Mouse (Mus musculus) liver, adult 2 months (tissue): ENCODE data around the gene Flcn.

Experiments
- CTCF ChIP-seq: fragments of 200-500 bp; IDR thresholded peaks from 2 replicates; pipeline ENCODE4 v1.5.1; 2011; ENCODE audit warnings: low read depth, low read length, control low read depth
- POLR2A ChIP-seq: fragments of 200-500 bp; IDR thresholded peaks from 2 replicates; pipeline ENCODE4 v1.6.1; 2011; ENCODE audit warnings: low read length, control low read depth; ENCODE audit not compliant: insufficient read depth; ENCODE audit errors: extremely low read depth

DNA sequence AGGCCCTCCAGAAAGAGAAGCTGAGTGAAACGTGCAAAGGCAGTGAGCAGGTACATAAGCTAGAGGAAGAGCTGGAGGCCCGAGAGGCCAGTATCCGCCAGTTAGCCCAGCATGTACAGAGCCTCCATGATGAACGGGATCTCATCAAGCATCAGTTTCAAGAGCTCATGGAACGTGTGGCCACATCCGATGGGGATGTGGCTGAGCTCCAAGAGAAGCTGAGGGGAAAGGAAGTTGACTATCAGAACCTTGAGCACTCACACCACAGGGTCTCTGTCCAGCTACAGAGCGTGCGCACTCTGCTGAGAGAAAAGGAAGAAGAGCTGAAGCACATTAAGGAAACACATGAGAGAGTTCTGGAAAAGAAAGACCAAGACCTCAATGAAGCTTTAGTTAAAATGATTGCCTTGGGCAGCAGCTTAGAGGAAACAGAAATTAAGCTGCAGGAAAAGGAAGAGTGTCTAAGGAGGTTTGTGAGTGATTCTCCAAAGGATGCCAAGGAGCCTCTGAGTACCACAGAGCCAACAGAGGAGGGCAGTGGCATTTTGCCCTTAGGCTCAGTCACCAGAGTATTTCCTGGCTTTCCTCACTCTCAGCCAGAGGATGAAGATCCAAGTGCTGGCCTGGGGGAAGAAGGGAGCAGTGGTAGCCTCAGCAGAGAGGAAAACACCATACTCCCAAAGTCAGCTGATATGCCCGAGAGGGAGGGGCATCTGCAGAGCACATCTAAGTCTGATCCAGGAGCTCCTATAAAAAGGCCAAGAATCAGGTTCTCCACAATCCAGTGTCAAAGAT is 51.4 kb downstream of the Flcn start:
- TF ChIP-seq CTCF (no peak), POLR2A (no peak)
